Mouse (Mus musculus): ENCODE data around the gene Kcna4. TPM values are rescaled to one million over a fixed set of nuclear protein-coding genes. Genes with fewer than 3 reads are reported as not detected.

Gene Kcna4
- polyA plus RNA-seq, 1 experiment from 2014 or later: 0.94 TPM

Other genes with a start within 250 kb of the Kcna4 start
- not detected in 2 replicates for gene Fshb, start 231.0 kb upstream of the Kcna4 start, polyA plus RNA-seq (2014; fragmentation: Nextera tagmentation; extraction: Ambion mirVana)